Mouse (Mus musculus): ENCODE data around the gene Ntrk3. TPM values are rescaled to one million over a fixed set of nuclear protein-coding genes. Genes with fewer than 3 reads are reported as not detected.
A peak's percentile ranks its signal among the peaks of the same experiment; 100 is the strongest.

Ntrk3 gene
- polyA plus RNA-seq, 1 experiment from 2014 or later: 7.3 TPM

DNA sequence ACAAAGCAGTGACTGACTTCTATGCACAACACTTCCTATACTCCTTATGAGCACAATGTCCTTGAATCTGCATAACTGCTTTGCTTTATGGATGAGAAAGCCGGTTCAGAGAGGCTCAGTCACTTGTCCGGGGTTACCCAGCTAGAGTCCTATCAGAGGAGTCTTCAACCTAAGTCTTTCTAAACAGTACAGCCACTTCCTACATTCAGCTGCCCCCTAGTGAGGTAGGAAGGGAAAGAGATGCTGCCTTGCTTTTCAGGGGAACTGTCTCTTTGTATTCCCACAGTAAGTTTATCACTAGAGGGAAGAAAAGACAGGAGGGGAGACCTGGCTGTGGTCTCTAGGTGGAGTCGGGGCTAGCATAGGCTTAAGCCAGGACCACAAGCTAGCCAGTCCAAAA, 151.0 kb downstream of the Ntrk3 start:
- DNase-seq (ENCODE audit: low spot score) (no peak), ATAC-seq (replicated peaks; ENCODE audit: low FRiP score) (no peak)
- Histone ChIP-seq H3K4me1 (replicated peaks; ENCODE audit: control insufficient read depth, insufficient read depth, low read length) (no peaks in the 10 kb centered on the region), H3K9ac (ENCODE audit: low read length) (no peak overlapping the region), H3K4me3 (ENCODE audit: low read depth, low read length) (no peak overlapping the region), H3K36me3 (ENCODE audit: control insufficient read depth, insufficient read depth, low read length) (no peaks in the 10 kb centered on the region), H3K4me2 (ENCODE audit: low read depth, low read length, severe bottlenecking) (no peak overlapping the region), H3K9me3 (ENCODE audit: control insufficient read depth, low read length) (no peaks in the 10 kb centered on the region), H3K27ac (ENCODE audit: low read depth, low read length) (no peak overlapping the region), H3K27me3 (ENCODE audit: control insufficient read depth, insufficient read depth, low read length) (no peaks in the 10 kb centered on the region)
- 28% methylated on average over 3 of the region's 3 CpGs for WGBS

DNA sequence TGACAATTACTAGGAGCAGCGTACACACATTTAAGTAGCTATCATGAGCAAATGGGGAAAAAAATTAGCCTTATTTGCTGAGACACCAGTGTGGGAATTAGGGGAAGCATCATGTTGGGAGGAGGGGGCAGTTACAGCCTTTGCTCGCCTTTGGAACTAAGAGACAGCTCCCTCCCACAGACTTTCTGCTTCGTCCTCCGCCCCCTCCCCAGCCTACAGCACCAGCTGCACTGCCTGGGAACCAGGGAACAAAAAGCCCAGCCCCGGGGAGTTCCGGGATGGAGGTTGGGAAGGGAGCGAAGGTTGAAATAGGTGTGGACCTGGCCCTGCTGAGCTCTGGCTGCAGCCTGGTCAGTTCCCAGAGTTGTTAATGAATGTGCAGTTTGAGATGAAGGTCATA, 151.9 kb downstream of the Ntrk3 start:
- DNase-seq (ENCODE audit: low spot score): no peak
- H3K4me3 ChIP-seq (ENCODE audit: low read depth, low read length): no peak overlapping the region
- no peaks in the 10 kb centered on the region for H3K4me1 ChIP-seq (replicated peaks; ENCODE audit: control insufficient read depth, insufficient read depth, low read length)
- H3K9me3 ChIP-seq (ENCODE audit: control insufficient read depth, low read length): no peaks in the 10 kb centered on the region
- 38% methylated on average over 7 of the region's 7 CpGs for whole genome bisulfite sequencing
- no peak overlapping the region for H3K27ac ChIP-seq (ENCODE audit: low read depth, low read length)
- H3K36me3 ChIP-seq (ENCODE audit: control insufficient read depth, insufficient read depth, low read length): no peaks in the 10 kb centered on the region
- no peak overlapping the region for H3K9ac ChIP-seq (ENCODE audit: low read length)
- H3K4me2 ChIP-seq (ENCODE audit: low read depth, low read length, severe bottlenecking): no peak overlapping the region
- H3K27me3 ChIP-seq (ENCODE audit: control insufficient read depth, insufficient read depth, low read length): no peaks in the 10 kb centered on the region; the same call in 1 of the 2 replicates
- ATAC-seq (replicated peaks; ENCODE audit: low FRiP score): no peak

DNA sequence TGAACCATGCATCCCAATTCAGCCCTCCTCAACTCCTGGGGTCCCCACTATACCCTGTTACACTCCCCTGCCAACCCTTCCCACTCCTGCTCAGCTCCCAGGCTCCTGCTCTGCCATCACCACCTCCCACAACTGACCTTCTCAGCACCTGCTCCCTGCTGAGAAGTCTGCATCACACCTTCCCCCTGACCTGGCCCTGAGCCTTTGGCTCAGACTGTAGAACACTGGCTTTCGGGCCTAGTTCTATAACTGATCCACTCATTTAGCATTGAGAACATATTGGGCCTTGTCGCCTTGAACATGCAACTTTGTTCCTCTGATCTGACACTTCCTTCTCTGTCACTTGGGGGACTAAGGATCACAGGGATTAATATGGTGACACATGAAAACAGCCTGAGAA, 152.9 kb downstream of the Ntrk3 start:
- Histone ChIP-seq H3K9me3 (ENCODE audit: control insufficient read depth, low read length) (no peaks in the 10 kb centered on the region), H3K4me2 (ENCODE audit: low read depth, low read length, severe bottlenecking) (no peak overlapping the region), H3K36me3 (ENCODE audit: control insufficient read depth, insufficient read depth, low read length) (no peaks in the 10 kb centered on the region), H3K27ac (ENCODE audit: low read depth, low read length) (no peak overlapping the region), H3K4me1 (replicated peaks; ENCODE audit: control insufficient read depth, insufficient read depth, low read length) (no peaks in the 10 kb centered on the region), H3K9ac (ENCODE audit: low read length) (no peak overlapping the region), H3K27me3 (ENCODE audit: control insufficient read depth, insufficient read depth, low read length) (peaks cover 4% of the 10 kb centered on the region), H3K4me3 (ENCODE audit: low read depth, low read length) (no peak overlapping the region)
- DNase-seq (ENCODE audit: low spot score) (no peak), ATAC-seq (replicated peaks; ENCODE audit: low FRiP score) (no peak)
- 83% methylated on average over 2 of the region's 2 CpGs for WGBS

DNA sequence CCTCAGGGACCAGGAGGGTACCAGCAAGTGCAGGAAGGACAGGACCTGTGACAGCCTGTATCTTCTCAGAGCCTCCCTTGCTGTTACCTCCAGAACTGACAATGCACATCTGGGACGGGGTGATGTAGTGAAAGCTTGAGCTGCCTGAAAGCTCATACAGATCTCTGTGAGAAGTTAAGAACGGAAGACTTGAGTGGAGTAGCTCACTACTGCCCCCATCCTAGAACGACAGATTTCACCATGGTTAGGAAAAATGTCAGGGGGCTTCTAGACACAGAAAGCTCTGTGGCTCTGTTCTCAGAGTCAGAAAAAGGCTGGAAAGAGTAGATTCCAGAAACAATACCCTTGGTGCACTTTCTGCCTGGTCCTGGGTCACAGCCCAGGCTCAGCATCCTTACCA, 153.3 kb downstream of the Ntrk3 start:
- no peaks in the 10 kb centered on the region for H3K9me3 ChIP-seq (ENCODE audit: control insufficient read depth, low read length)
- H3K4me2 ChIP-seq (ENCODE audit: low read depth, low read length, severe bottlenecking): no peak overlapping the region
- DNase-seq (ENCODE audit: low spot score) (no peak), ATAC-seq (replicated peaks; ENCODE audit: low FRiP score) (no peak)
- H3K36me3 ChIP-seq (ENCODE audit: control insufficient read depth, insufficient read depth, low read length): no peaks in the 10 kb centered on the region
- peaks cover 4% of the 10 kb centered on the region for H3K27me3 ChIP-seq (ENCODE audit: control insufficient read depth, insufficient read depth, low read length)
- H3K27ac ChIP-seq (ENCODE audit: low read depth, low read length): no peak overlapping the region
- H3K4me3 ChIP-seq (ENCODE audit: low read depth, low read length): no peak overlapping the region
- H3K9ac ChIP-seq (ENCODE audit: low read length): no peak overlapping the region
- H3K4me1 ChIP-seq (replicated peaks; ENCODE audit: control insufficient read depth, insufficient read depth, low read length): no peaks in the 10 kb centered on the region
- 9% methylated on average over 3 of the region's 3 CpGs for WGBS

DNA sequence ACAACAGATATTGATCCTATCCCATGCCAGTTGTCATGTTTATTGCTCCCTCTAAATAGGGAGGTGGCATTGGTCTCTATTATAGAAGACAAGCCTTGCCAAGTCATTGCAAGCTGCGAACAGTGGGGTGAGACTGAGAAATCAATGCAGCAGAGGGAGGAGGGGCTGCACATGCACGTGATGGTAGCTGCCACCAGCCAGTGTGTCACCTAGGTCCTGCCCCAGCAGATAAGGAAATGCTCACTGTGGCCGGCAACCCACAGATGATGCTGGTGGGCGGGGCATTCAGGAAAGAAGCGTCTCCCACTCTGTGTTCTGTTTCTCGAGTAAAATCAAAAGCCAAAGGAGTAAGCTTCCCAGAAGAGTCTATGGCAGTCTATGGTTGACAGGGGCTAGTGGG, 154.1 kb downstream of the Ntrk3 start:
- WGBS: 61% methylated on average over 6 of the region's 6 CpGs
- Histone ChIP-seq H3K36me3 (ENCODE audit: control insufficient read depth, insufficient read depth, low read length) (no peaks in the 10 kb centered on the region), H3K4me1 (replicated peaks; ENCODE audit: control insufficient read depth, insufficient read depth, low read length) (no peaks in the 10 kb centered on the region; the same call in 1 of the 2 replicates), H3K4me3 (ENCODE audit: low read depth, low read length) (no peak overlapping the region), H3K27ac (ENCODE audit: low read depth, low read length) (no peak overlapping the region), H3K27me3 (ENCODE audit: control insufficient read depth, insufficient read depth, low read length) (peaks cover 4% of the 10 kb centered on the region), H3K9ac (ENCODE audit: low read length) (no peak overlapping the region), H3K9me3 (ENCODE audit: control insufficient read depth, low read length) (no peaks in the 10 kb centered on the region), H3K4me2 (ENCODE audit: low read depth, low read length, severe bottlenecking) (no peak overlapping the region)
- no peak for DNase-seq (ENCODE audit: low spot score)
- ATAC-seq (replicated peaks; ENCODE audit: low FRiP score): no peak

DNA sequence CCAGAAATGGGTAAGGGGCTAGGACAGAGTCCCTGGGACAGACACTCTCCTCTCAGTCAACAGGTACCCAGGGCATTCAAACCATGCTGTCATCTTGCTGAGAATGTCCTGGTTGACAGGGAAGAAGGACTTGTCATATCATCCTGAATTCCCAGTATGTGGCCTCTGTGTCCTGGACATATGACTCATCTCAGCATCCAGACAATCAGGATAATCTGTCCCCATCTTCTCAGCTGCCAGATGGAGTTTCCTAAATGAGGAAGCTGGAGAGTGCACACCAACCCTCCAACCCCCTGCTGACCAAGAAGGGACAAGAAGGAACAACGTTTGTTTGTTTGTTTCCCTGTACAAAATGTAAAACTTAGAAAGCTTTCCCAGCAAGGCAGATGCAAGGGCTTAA, 156.5 kb downstream of the Ntrk3 start:
- H3K27me3 ChIP-seq (ENCODE audit: control insufficient read depth, insufficient read depth, low read length): peaks cover 7% of the 10 kb centered on the region
- no peak for DNase-seq (ENCODE audit: low spot score)

DNA sequence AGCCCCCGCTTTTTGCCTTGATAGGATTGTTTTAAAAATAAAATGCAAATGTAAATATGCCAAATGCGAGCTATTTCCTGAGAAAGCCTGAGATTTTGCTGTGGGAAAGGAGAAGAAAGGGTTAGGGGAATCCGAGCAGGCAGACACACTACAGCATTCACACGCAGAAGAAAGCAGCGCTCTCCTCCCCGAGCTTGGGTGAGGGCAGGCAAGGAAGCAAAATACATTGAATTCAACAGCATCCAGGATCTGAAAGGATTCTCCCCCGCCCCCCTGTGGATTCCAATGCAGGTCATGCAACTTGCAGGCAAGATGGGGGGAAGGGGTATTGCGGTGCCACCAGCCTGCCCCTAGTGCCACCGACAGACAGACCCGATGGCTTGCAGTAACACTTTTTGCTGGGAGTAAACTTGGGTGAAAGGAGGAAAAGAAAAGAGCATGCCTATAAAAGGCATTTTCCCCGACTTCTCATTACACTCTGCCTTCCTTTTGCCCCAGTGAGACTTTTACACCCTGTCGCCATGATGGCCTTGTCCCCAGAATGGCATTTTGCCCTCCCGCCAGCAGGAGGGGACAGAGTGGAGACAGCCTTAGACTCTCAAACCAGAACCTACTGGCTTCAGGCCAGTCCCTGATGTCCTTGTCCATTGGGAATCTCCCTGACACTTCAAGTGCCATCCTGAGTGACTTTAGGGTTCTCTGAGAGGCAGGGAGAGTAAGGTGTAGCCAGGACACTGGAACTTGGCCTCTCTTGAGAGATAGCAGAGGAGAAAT, 158.2 kb downstream of the Ntrk3 start:
- Histone ChIP-seq H3K27ac (ENCODE audit: low read depth, low read length) (no peak overlapping the region), H3K9me3 (ENCODE audit: control insufficient read depth, low read length) (no peaks in the 10 kb centered on the region), H3K4me3 (ENCODE audit: low read depth, low read length) (peak overlapping the region; percentile 54), H3K27me3 (ENCODE audit: control insufficient read depth, insufficient read depth, low read length) (peaks cover 15% of the 10 kb centered on the region), H3K36me3 (ENCODE audit: control insufficient read depth, insufficient read depth, low read length) (no peaks in the 10 kb centered on the region), H3K9ac (ENCODE audit: low read length) (peak overlapping the region; percentile 64; the same call in 1 of the 2 replicates), H3K4me1 (replicated peaks; ENCODE audit: control insufficient read depth, insufficient read depth, low read length) (peaks cover 4% of the 10 kb centered on the region; the same call in 1 of the 2 replicates), H3K4me2 (ENCODE audit: low read depth, low read length, severe bottlenecking) (peak overlapping the region; percentile 85)
- ATAC-seq (replicated peaks; ENCODE audit: low FRiP score): no peak
- 3% methylated on average over 13 of the region's 13 CpGs for WGBS
- DNase-seq (ENCODE audit: low spot score): peak; percentile 64

More for the DNA sequence above, 156.5 kb downstream of the Ntrk3 start:
- no peak overlapping the region for H3K4me2 ChIP-seq (ENCODE audit: low read depth, low read length, severe bottlenecking)
- H3K36me3 ChIP-seq (ENCODE audit: control insufficient read depth, insufficient read depth, low read length): no peaks in the 10 kb centered on the region
- no peak overlapping the region for H3K4me3 ChIP-seq (ENCODE audit: low read depth, low read length)
- no peak overlapping the region for H3K9ac ChIP-seq (ENCODE audit: low read length)
- no peak for ATAC-seq (replicated peaks; ENCODE audit: low FRiP score)
- H3K4me1 ChIP-seq (replicated peaks; ENCODE audit: control insufficient read depth, insufficient read depth, low read length): peaks cover 4% of the 10 kb centered on the region; the same call in 1 of the 2 replicates
- H3K27ac ChIP-seq (ENCODE audit: low read depth, low read length): no peak overlapping the region
- no peaks in the 10 kb centered on the region for H3K9me3 ChIP-seq (ENCODE audit: control insufficient read depth, low read length)
- WGBS: 46% methylated on average over 1 of the region's 1 CpGs

DNA sequence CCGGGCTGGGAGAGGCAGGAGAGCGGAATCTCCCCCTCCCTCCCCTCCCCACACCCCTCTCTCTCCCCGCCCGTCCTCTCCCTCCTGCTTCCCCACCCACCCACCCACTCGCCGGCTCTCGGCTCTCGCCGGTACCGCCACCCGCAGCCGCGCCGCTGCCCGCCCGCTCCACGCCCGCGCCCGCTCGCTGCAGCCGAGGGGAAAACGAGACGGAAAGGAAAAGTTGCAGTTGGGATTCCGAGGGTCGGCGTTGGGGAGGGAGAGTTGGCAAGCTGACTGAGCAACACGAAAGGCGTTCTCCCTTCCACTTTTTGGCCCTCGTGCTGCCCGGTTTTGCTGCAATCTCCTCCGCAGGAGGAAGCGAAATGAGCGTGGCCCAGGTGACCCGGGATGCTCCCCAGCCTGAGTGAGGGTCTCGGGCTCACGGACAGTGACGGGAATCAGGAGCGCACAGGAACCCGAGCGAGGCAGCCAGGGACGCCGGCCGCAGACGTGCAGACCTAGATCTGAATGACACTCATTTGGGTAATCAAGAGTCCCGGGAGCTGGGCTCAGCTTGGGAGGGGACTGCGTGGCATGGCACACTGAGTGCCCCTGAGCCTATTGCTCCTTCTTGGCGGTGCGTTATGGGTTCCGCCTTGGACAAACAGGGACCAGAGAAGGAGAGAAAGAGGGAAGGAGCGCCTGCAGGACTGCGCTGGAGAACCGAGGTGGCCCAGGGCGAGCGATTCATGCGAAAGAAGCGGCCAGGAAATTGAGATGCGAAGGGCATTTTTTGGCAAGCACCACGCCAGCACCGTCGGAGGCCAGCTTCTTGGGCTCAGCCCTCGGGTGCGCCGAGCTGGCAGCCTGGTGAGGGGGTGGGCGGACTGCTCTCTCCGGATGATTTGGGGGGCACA, 159.1 kb downstream of the Ntrk3 start:
- H3K27me3 ChIP-seq (ENCODE audit: control insufficient read depth, insufficient read depth, low read length): peaks cover 15% of the 10 kb centered on the region
- ATAC-seq (replicated peaks; ENCODE audit: low FRiP score) (peak; percentile 40), DNase-seq (ENCODE audit: low spot score) (peak; percentile 71)
- no peak overlapping the region for H3K27ac ChIP-seq (ENCODE audit: low read depth, low read length)
- peak overlapping the region; percentile 54 for H3K4me3 ChIP-seq (ENCODE audit: low read depth, low read length)
- peaks cover 4% of the 10 kb centered on the region; the same call in 1 of the 2 replicates for H3K4me1 ChIP-seq (replicated peaks; ENCODE audit: control insufficient read depth, insufficient read depth, low read length)
- no peaks in the 10 kb centered on the region for H3K9me3 ChIP-seq (ENCODE audit: control insufficient read depth, low read length)
- WGBS: under 1% methylated on average over 60 of the region's 66 CpGs
- peak overlapping the region; percentile 85 for H3K4me2 ChIP-seq (ENCODE audit: low read depth, low read length, severe bottlenecking)
- H3K36me3 ChIP-seq (ENCODE audit: control insufficient read depth, insufficient read depth, low read length): no peaks in the 10 kb centered on the region
- peak overlapping the region; percentile 64 for H3K9ac ChIP-seq (ENCODE audit: low read length)
